Mouse (Mus musculus) megakaryocyte, embryonic 14.5 days (primary cell): Measurements from ENCODE around the gene Pla2g4b. TPM values are rescaled to one million over a fixed set of nuclear protein-coding genes. Genes with fewer than 3 reads are reported as not detected.

Experiments
- H3K27me3 ChIP-seq: replicated peaks from 2 replicates; pipeline ENCODE3; 2012; ENCODE audit warnings: inconsistent platforms
- H3K36me3 ChIP-seq: replicated peaks from 2 replicates; pipeline ENCODE3; 2012; ENCODE audit warnings: low read length, inconsistent platforms, mixed read lengths
- H3K4me1 ChIP-seq: 2 replicates; pipeline ENCODE4 v1.6.1; 2012; ENCODE audit warnings: inconsistent platforms
- H3K4me3 ChIP-seq: replicated peaks from 2 replicates; pipeline ENCODE3; 2012; ENCODE audit warnings: moderate library complexity, mild to moderate bottlenecking, inconsistent platforms
- H3K9me3 ChIP-seq: 2 replicates; pipeline ENCODE4 v1.6.1; 2012; ENCODE audit warnings: inconsistent platforms
- FLI1 ChIP-seq: IDR thresholded peaks from 2 replicates; pipeline ENCODE4 v1.6.1; 2012; ENCODE audit warnings: low read length, inconsistent platforms, mixed read lengths
- GATA1 ChIP-seq: IDR thresholded peaks from 3 replicates; pipeline ENCODE4 v1.6.1; 2012; ENCODE audit warnings: mixed read lengths, low read length, inconsistent platforms, borderline replicate concordance
- polyA plus RNA-seq: library from polyadenylated mRNA; stranded (reverse); fragments of >175 nt; gene quantifications from 2 replicates; pipeline ENCODE4 v1.2.3, GENCODE M21; 2012; ENCODE audit warnings: low replicate concordance; ENCODE audit not compliant: insufficient read depth

The Pla2g4b gene
- polyA plus RNA-seq, 1 experiment = 0.34 TPM

DNA sequence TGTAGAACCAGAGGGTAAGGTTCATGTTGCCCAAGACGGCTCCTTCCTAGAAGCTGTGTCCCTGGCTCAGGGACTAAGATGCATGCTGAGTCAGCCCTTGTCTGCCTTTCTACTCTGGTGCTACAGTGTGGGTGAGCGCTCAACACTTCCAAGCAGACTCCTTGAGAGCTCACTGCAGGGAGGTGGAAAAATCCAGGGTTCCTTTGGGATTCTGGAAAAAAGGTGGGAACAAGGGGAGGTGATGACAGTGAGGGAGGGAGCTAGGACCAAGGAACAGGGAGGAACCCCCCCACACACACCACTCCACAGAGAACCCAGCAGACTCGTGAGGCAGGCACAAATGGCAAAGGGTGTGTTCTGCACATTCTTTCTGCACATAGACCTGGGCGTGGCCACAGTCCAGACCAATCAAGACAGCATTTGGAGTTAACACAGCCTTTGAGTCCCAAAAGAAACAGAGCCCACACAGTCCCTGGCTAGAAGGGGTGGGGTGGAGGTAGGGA lies 10.9 kb downstream of the Pla2g4b start:
- H3K27me3 ChIP-seq = peaks cover 63% of the 10 kb centered on the region
- H3K36me3 ChIP-seq = peaks cover 3% of the 10 kb centered on the region
- 0 out of 2 replicates have a peak, but pooled peaks cover 4% of the 10 kb centered on the region for H3K4me1 ChIP-seq
- TF ChIP-seq FLI1 = no peak
- no peak for TF ChIP-seq GATA1
- H3K9me3 ChIP-seq = no peaks in the 10 kb centered on the region
- no peak overlapping the region for H3K4me3 ChIP-seq

DNA sequence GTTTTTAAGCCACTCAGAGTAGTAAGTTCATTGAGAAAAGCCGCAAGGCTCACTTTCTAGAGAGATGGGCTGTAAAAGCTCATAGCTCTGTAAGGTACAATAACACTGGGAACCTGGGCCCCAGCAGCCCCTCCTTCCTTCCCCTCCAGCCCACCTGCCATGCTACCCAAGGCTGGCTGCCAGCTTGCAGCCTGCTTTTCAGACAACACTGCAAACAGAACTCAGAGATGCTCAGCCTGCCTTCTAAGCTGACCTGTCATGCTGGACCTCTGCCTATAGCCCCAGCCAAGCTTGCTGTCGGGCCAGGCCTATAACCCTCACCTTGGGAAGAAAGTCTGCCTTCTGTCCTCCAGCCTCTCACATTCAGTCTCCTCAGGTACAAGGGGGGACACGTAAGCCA lies 11.5 kb downstream of the Pla2g4b start:
- H3K36me3 ChIP-seq = peaks cover 3% of the 10 kb centered on the region
- H3K4me3 ChIP-seq = no peak overlapping the region
- H3K9me3 ChIP-seq = no peaks in the 10 kb centered on the region
- 0 out of 2 replicates have a peak, but pooled peaks cover 4% of the 10 kb centered on the region for H3K4me1 ChIP-seq
- peaks cover 67% of the 10 kb centered on the region for H3K27me3 ChIP-seq
- TF ChIP-seq FLI1 (no peak), GATA1 (no peak)

DNA sequence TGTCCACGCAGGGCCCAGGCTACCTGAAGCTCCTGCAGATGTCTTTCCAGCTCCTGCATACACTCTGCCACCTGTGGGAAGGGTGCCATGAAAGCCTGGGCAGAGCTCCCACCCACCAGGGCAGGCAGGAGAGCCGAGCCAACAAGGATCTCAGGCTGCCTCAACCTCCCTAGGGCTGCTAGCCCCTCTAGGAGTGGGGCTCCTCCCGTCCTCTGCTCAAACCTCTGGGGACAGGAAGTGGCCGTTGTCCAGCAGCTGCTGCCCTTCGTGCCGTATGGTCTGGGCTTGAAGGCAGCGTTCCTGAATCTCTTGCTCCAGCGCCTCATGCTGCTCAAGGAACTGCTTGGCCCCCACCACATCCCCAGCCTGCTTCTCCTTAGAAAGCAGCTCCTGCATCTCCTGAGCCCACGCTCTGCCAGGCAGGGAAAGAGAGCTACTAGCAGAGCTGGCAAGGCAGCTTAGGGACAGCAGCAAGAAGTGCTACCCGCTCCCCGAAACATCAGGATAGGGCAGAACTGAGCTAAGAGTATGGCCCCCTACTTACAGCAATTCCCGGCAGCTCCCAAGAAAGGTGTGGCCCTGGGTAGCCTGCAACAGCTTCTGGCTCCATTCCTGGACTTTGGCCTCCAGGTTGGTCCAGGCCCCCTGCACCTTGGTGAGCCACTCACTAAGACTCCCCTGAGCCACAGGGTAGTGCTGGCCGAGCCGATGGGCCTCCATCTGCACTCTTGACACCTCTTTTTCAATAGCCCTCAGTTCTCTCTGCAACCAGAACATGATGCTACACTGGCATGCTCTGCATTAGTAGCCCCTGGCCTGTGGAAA lies 13.5 kb downstream of the Pla2g4b start:
- Histone ChIP-seq H3K4me1 (peaks cover 4% of the 10 kb centered on the region; the same call in 1 of the 2 replicates), H3K4me3 (no peak overlapping the region), H3K9me3 (no peaks in the 10 kb centered on the region), H3K27me3 (peaks cover 73% of the 10 kb centered on the region), H3K36me3 (peaks cover 3% of the 10 kb centered on the region)
- TF ChIP-seq GATA1 (no peak), FLI1 (no peak)

DNA sequence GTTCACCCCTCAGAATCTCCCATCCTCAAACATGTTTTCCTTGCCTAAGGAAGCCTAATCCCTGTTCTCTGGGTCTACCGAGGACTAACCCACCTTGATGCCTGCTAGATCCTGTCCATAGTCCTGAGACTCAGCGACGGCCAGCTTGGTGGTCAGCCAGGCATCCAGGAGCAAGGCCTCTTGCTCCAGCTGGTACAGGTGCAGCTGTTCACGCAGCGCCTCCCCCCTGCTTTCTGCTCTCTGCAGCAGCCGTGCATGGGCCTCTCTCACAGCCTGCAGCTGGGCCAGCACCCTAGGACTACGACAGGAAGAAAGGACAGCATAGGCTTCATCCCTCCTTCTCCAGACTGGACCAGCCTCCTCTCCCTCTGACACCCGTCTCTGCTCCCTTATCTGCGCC lies 15.0 kb downstream of the Pla2g4b start:
- Histone ChIP-seq H3K27me3 (peaks cover 74% of the 10 kb centered on the region), H3K36me3 (no peaks in the 10 kb centered on the region), H3K4me3 (no peak overlapping the region), H3K9me3 (no peaks in the 10 kb centered on the region), H3K4me1 (peaks cover 4% of the 10 kb centered on the region; the same call in 1 of the 2 replicates)
- TF ChIP-seq FLI1 (no peak), GATA1 (no peak)

DNA sequence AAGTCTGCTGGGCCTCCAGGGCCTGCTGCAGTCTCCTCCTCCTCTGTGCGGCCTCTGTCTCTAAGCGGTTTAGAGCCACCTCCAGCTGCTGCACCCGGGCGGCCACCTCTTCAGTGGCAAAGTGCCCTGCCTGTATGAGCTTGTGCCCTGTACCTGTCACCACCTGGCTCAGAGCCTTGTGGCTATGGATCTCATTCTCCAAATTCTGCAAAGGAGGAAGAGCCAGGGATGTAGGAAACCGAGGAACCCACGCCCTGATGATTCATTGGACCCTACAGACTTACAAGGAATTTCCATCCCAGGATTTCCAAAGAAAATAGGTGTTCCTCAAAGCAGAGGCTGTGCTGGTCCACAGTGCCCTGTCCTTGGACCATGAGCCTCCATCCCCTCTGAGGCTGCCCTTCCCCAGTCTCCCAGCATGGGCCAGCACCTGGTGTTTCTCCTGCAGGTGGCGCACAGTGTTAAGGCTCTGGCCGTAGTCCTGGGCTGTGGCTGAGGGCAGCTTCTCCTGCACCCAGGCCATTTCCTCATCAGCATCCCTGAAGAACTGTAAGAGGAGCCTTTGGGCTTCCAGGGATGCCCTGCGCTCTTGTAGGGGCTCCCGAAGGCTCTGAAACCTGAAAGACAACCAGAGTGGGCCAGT lies 16.5 kb downstream of the Pla2g4b start:
- Histone ChIP-seq H3K4me3 (no peak overlapping the region), H3K27me3 (peaks cover 63% of the 10 kb centered on the region), H3K9me3 (no peaks in the 10 kb centered on the region), H3K36me3 (no peaks in the 10 kb centered on the region), H3K4me1 (no peaks in the 10 kb centered on the region; the same call in 1 of the 2 replicates)
- no peak for TF ChIP-seq FLI1
- TF ChIP-seq GATA1 = no peak

DNA sequence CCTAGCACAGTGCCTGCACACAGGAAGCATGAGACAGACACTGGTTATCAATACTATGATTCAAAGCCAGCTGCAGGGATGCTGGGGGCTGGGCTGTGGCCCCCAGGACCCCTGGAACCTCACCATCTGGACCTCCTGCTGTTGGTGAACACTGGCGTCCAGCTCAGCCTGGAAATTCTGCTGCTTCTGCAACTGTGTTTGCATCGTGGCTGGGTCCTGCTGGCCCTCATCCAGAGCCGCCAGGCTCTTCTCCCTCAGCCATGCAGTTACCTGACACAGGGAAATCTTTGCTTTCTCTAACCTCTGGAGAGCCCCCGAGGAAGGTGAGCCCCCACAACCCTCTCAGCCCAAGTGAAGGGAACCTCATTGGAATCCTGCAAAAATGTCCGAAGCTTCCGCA lies 18.2 kb downstream of the Pla2g4b start:
- Histone ChIP-seq H3K4me3 (no peak overlapping the region), H3K36me3 (no peaks in the 10 kb centered on the region), H3K9me3 (no peaks in the 10 kb centered on the region), H3K27me3 (peaks cover 65% of the 10 kb centered on the region), H3K4me1 (no peaks in the 10 kb centered on the region; the same call in 1 of the 2 replicates)
- TF ChIP-seq FLI1 (no peak), GATA1 (no peak)

DNA sequence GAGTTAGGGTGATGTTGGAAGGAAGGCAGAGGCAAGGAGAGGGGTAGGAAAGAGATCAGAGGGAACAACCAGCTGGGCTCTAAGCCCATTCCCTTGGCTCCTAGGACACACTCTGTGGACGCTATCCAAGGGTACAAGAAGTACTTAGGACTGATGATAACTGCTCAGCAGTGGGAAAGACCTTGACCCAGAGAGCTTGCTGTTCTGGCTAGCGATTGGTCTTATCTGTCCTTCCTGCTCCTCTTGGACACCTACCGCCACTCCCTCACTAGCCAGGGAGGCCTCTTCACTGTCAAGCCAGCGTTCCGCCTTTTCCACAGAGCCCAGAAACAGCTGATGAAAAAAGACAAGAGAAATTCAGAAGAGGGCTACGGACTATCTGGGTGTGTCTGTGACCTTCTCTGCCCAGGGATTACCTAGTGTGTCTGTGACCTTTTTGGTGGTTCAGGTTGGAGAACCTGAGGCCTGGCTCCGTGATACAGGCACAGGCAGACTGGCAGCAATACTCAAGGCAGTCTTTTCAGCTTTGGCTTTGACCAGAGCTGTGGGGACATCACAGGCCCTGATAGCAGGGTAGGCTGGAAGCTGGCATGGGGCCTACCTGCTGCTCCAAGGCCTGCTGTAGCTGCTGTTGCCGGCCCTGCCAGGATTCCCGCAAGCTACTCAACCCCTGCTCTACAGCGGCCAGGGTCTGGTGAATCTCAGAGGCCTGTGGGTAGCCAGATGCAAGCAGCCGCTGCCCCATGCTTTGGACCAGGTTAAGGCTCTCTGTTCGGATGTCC lies 21.7 kb downstream of the Pla2g4b start:
- Histone ChIP-seq H3K4me3 (no peak overlapping the region), H3K4me1 (no peaks in the 10 kb centered on the region; the same call in 1 of the 2 replicates), H3K36me3 (no peaks in the 10 kb centered on the region), H3K9me3 (no peaks in the 10 kb centered on the region), H3K27me3 (peaks cover 62% of the 10 kb centered on the region)
- TF ChIP-seq GATA1 (no peak), FLI1 (no peak)

DNA sequence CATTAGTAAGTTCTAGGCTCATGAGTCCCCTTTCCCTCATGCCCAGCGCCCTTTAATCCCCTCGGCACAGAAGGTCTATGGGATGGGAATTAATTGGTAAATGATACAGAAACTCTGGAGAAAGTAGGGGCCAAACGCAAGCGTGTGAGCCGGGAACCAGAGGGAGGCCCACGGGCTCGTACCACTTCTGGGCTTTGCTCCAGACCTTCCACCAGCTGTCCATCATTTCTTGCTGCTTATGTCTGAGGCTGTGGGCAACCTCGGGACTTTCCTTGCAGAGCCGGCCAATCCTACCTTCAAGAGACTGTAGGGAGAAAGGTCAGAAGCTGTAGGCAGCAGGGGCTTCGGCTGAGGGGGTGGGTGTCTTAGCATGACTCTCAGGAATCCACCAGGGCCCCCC lies 22.7 kb downstream of the Pla2g4b start:
- TF ChIP-seq GATA1 (no peak), FLI1 (no peak)
- Histone ChIP-seq H3K27me3 (peaks cover 62% of the 10 kb centered on the region), H3K4me3 (no peak overlapping the region), H3K36me3 (no peaks in the 10 kb centered on the region), H3K9me3 (no peaks in the 10 kb centered on the region), H3K4me1 (no peaks in the 10 kb centered on the region; the same call in 1 of the 2 replicates)

DNA sequence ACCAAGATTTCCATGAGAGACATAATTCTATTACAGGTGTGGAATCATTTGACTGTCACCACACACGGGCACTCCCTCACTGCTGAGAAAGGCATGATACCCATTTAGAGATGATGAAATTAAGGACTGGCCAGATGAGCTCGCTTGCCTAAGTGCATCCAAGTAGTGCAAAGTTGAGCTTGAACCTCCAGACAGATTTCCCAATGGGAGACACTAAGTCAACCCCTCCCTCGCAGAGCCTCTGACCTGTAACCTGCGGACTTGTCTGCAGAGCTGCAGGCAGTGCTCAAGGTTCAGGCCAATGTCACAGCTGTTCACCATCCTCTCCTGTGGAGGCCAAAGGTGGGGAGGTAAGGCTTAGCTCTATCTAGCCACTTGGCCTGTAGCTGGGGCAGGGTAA lies 25.6 kb downstream of the Pla2g4b start:
- Histone ChIP-seq H3K27me3 (peaks cover 83% of the 10 kb centered on the region), H3K36me3 (no peaks in the 10 kb centered on the region), H3K4me3 (no peak overlapping the region), H3K4me1 (no peaks in the 10 kb centered on the region), H3K9me3 (no peaks in the 10 kb centered on the region)
- TF ChIP-seq FLI1 = no peak
- no peak for TF ChIP-seq GATA1
